Mouse (Mus musculus) c-Kit-negative CD71-positive TER-119-positive erythroid progenitor cells, embryonic 14.5 days (primary cell): Measurements from ENCODE around the gene Pglyrp4.
A peak's percentile ranks its signal among the peaks of the same experiment; 100 is the strongest.
"Not testable (repeated sequence)": the region's sequence is repeated elsewhere in the genome, so short reads cannot be mapped to it uniquely, and the experiment has no call there.

Source experiments
- DNase-seq: peaks from one replicate; pipeline ENCODE4 v3.0.0-alpha.2; 2013; ENCODE audit warnings: low read depth, low spot score

The Pglyrp4 gene

GRCm38 (mm10) chr3:90726606-90727005 is at the start of gene Pglyrp4:
TSS of gene Pglyrp4 (plus strand) at chr3:90726906.
- DNase-seq: no peak

DNA sequence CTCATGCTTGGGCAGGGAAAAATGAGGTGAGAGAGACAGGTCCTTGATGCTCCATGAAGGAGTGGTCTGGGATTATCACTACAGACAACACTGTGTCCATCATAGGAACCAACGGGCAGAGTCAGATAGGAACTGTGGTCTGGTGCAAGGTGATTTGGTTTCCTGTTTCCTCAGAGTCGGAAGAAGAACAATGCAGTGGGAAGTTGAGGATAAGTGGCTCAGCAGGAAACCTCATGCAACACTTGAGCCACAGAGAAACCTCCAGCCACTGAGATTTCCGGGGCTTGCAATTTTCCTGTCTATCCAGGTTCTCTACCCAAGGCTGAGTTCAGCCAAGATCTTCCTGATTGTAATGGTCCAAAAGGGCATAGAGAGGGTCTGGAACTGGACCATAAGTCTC is 48.0 kb upstream of the Pglyrp4 start:
- no peak for DNase-seq

- no peak for DNase-seq
Measured at GRCm38 (mm10) chr3:90683929-90684328, 42.8 kb upstream of the Pglyrp4 start.

GRCm38 (mm10) chr3:90686835-90687234 is 39.9 kb upstream of the Pglyrp4 start:
- no peak for DNase-seq

- no peak for DNase-seq
Measured at GRCm38 (mm10) chr3:90693496-90693895, 33.2 kb upstream of the Pglyrp4 start.

- DNase-seq: no peak
Measured at GRCm38 (mm10) chr3:90695613-90696012, 31.1 kb upstream of the Pglyrp4 start, which contains the start of gene S100a9. TSS of gene S100a9 (minus strand) at chr3:90695721.

- DNase-seq: no peak
Measured at GRCm38 (mm10) chr3:90702244-90702643, 24.5 kb upstream of the Pglyrp4 start.

- no peak for DNase-seq
Measured at GRCm38 (mm10) chr3:90708523-90709202, 18.0 kb upstream of the Pglyrp4 start.

GRCm38 (mm10) chr3:90709591-90710460 is 16.9 kb upstream of the Pglyrp4 start:
- DNase-seq: peak; percentile 42

GRCm38 (mm10) chr3:90749658-90750057 is 23.0 kb downstream of the Pglyrp4 start:
- DNase-seq: no peak

DNA sequence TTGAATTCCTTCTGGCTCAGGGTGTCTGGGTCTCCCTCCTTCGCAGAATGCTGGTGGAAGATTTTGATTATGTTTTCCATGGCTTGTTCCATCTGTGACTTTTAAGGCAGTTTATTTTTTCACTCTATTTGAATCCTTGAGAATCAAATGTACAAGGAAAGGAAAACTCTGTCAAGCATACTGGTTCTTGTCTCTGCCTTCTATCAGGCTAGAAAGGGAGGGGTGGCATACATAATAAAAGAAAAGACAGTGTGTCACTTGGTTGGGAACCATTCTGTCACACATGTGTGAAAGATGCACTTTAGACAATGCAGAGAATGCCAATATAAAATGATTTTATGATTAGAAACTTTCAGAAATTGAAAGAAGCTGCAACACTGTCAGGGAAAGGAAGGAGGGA is 51.1 kb downstream of the Pglyrp4 start, which contains the start of gene Gm5849:
Gene Gm5849, minus strand, starts transcription at position 101 of the 400 bp plus-strand sequence.
- not testable (repeated sequence) for DNase-seq
